Mouse (Mus musculus): ENCODE results near the gene Nhsl2. TPM values are rescaled to one million over a fixed set of nuclear protein-coding genes. Genes with fewer than 3 reads are reported as not detected.
A peak's percentile ranks its signal among the peaks of the same experiment; 100 is the strongest.
"Not testable (repeated sequence)": the region's sequence is repeated elsewhere in the genome, so short reads cannot be mapped to it uniquely, and the experiment has no call there.

Gene Nhsl2
- polyA plus RNA-seq, 1 experiment from 2014 or later, result 17.4 TPM

- not testable (repeated sequence) for H3K4me2 ChIP-seq (replicated peaks; ENCODE audit: low read depth, low read length); ATAC-seq (ENCODE audit: insufficient number of reproducible peaks, insufficient read depth, low FRiP score, low read depth); H3K4me3 ChIP-seq (ENCODE audit: low read depth, low read length); H3K27ac ChIP-seq (ENCODE audit: low read length); H3K36me3 ChIP-seq (ENCODE audit: control insufficient read depth, insufficient read depth, low read length); H3K9ac ChIP-seq (replicated peaks; ENCODE audit: low read depth, low read length); H3K4me1 ChIP-seq (ENCODE audit: control insufficient read depth, insufficient read depth, low read length); H3K9me3 ChIP-seq (ENCODE audit: control insufficient read depth, low read depth, low read length); H3K27me3 ChIP-seq (ENCODE audit: control insufficient read depth, insufficient read depth, low read length)
- WGBS, result 65% methylated on average over 5 of the region's 5 CpGs
These were observed 260.2 kb downstream of the Nhsl2 start for GRCm38 (mm10) chrX:102109349-102109748.

GRCm38 (mm10) chrX:102115676-102116075 lies 266.5 kb downstream of the Nhsl2 start:
- no peaks in the 10 kb centered on the region for H3K27me3 ChIP-seq (ENCODE audit: control insufficient read depth, insufficient read depth, low read length)
- H3K9me3 ChIP-seq (ENCODE audit: control insufficient read depth, low read depth, low read length), result no peaks in the 10 kb centered on the region
- ATAC-seq (ENCODE audit: insufficient number of reproducible peaks, insufficient read depth, low FRiP score, low read depth), result no peak
- no peak overlapping the region for H3K9ac ChIP-seq (replicated peaks; ENCODE audit: low read depth, low read length)
- no peak overlapping the region for H3K4me2 ChIP-seq (replicated peaks; ENCODE audit: low read depth, low read length)
- no peak overlapping the region for H3K27ac ChIP-seq (ENCODE audit: low read length)
- H3K36me3 ChIP-seq (ENCODE audit: control insufficient read depth, insufficient read depth, low read length), result no peaks in the 10 kb centered on the region
- WGBS, result 42% methylated on average over 4 of the region's 4 CpGs
- 0 out of 2 replicates have a peak, but pooled peaks cover 3% of the 10 kb centered on the region for H3K4me1 ChIP-seq (ENCODE audit: control insufficient read depth, insufficient read depth, low read length)
- no peak overlapping the region for H3K4me3 ChIP-seq (ENCODE audit: low read depth, low read length)

- Histone ChIP-seq H3K4me3 (ENCODE audit: low read depth, low read length) (peak within 1 kb of the TSS; percentile 49), H3K27ac (ENCODE audit: low read length) (no peak within 1 kb of the TSS), H3K36me3 (ENCODE audit: control insufficient read depth, insufficient read depth, low read length) (no peaks in the 10 kb centered on the region; the same call in 1 of the 2 replicates), H3K9ac (replicated peaks; ENCODE audit: low read depth, low read length) (peak within 1 kb of the TSS; percentile 57), H3K4me2 (replicated peaks; ENCODE audit: low read depth, low read length) (peak within 1 kb of the TSS; percentile 53), H3K4me1 (ENCODE audit: control insufficient read depth, insufficient read depth, low read length) (0 out of 2 replicates have a peak, but pooled peaks cover 3% of the 10 kb centered on the region), H3K9me3 (ENCODE audit: control insufficient read depth, low read depth, low read length) (no peaks in the 10 kb centered on the region), H3K27me3 (ENCODE audit: control insufficient read depth, insufficient read depth, low read length) (no peaks in the 10 kb centered on the region)
- WGBS, result 15% methylated on average over 30 of the region's 30 CpGs
- ATAC-seq (ENCODE audit: insufficient number of reproducible peaks, insufficient read depth, low FRiP score, low read depth), result peak; percentile 99
These were observed 270.1 kb downstream of the Nhsl2 start, which contains the start of gene Pin4 for GRCm38 (mm10) chrX:102119042-102119864. Gene Pin4 (plus strand): TSS chrX:102119447.

GRCm38 (mm10) chrX:102121321-102121720 lies 272.1 kb downstream of the Nhsl2 start:
- no peaks in the 10 kb centered on the region for H3K9me3 ChIP-seq (ENCODE audit: control insufficient read depth, low read depth, low read length)
- no peak overlapping the region for H3K27ac ChIP-seq (ENCODE audit: low read length)
- 0 out of 2 replicates have a peak, but pooled peaks cover 3% of the 10 kb centered on the region for H3K4me1 ChIP-seq (ENCODE audit: control insufficient read depth, insufficient read depth, low read length)
- H3K4me3 ChIP-seq (ENCODE audit: low read depth, low read length), result no peak overlapping the region
- no peaks in the 10 kb centered on the region for H3K27me3 ChIP-seq (ENCODE audit: control insufficient read depth, insufficient read depth, low read length)
- H3K36me3 ChIP-seq (ENCODE audit: control insufficient read depth, insufficient read depth, low read length), result no peaks in the 10 kb centered on the region; the same call in 1 of the 2 replicates
- H3K4me2 ChIP-seq (replicated peaks; ENCODE audit: low read depth, low read length), result no peak overlapping the region
- 86% methylated on average over 2 of the region's 2 CpGs for WGBS
- no peak for ATAC-seq (ENCODE audit: insufficient number of reproducible peaks, insufficient read depth, low FRiP score, low read depth)
- H3K9ac ChIP-seq (replicated peaks; ENCODE audit: low read depth, low read length), result no peak overlapping the region

GRCm38 (mm10) chrX:102141157-102141556 lies 292.0 kb downstream of the Nhsl2 start:
- Histone ChIP-seq H3K4me3 (ENCODE audit: low read depth, low read length) (no peak overlapping the region), H3K4me1 (ENCODE audit: control insufficient read depth, insufficient read depth, low read length) (no peaks in the 10 kb centered on the region), H3K36me3 (ENCODE audit: control insufficient read depth, insufficient read depth, low read length) (no peaks in the 10 kb centered on the region; the same call in none of the 2 replicates), H3K9ac (replicated peaks; ENCODE audit: low read depth, low read length) (no peak overlapping the region), H3K27me3 (ENCODE audit: control insufficient read depth, insufficient read depth, low read length) (no peaks in the 10 kb centered on the region), H3K4me2 (replicated peaks; ENCODE audit: low read depth, low read length) (no peak overlapping the region), H3K27ac (ENCODE audit: low read length) (no peak overlapping the region), H3K9me3 (ENCODE audit: control insufficient read depth, low read depth, low read length) (no peaks in the 10 kb centered on the region)
- no peak for ATAC-seq (ENCODE audit: insufficient number of reproducible peaks, insufficient read depth, low FRiP score, low read depth)
- WGBS, result 79% methylated on average over 1 of the region's 1 CpGs

Small RNAs within 50 kb of the gene (microRNA-seq; reads per million reads assigned to microRNA genes)
- gene Gm27843, result not detected

Other genes with a start within 250 kb of the Nhsl2 start
- 232 and 248 TPM in 2 replicates for gene Ogt, start 209.3 kb upstream of the Nhsl2 start, polyA plus RNA-seq (2014; fragmentation: Nextera tagmentation; extraction: Ambion mirVana)
- gene Cxcr3, start 115.1 kb upstream of the Nhsl2 start, polyA plus RNA-seq (2014; fragmentation: Nextera tagmentation; extraction: Ambion mirVana), result 0.19 and 0.81 TPM in 2 replicates
- gene Gm4779, start 55.0 kb upstream of the Nhsl2 start, polyA plus RNA-seq (2014; fragmentation: Nextera tagmentation; extraction: Ambion mirVana), result 0.42 TPM in 1 of 2 replicates, not detected in the other
- 0.21 TPM in 1 of 2 replicates, not detected in the other for gene 8030474K03Rik, start 54.7 kb upstream of the Nhsl2 start, polyA plus RNA-seq (2014; fragmentation: Nextera tagmentation; extraction: Ambion mirVana)
- gene Rtl5, start 221.9 kb downstream of the Nhsl2 start, polyA plus RNA-seq (2014; fragmentation: Nextera tagmentation; extraction: Ambion mirVana), result 1.6 and 2.9 TPM in 2 replicates

All from stomach, embryonic 14.5 days (tissue).